ENCODE assay signal across 20 mouse cellular contexts in the genomic region with DNA sequence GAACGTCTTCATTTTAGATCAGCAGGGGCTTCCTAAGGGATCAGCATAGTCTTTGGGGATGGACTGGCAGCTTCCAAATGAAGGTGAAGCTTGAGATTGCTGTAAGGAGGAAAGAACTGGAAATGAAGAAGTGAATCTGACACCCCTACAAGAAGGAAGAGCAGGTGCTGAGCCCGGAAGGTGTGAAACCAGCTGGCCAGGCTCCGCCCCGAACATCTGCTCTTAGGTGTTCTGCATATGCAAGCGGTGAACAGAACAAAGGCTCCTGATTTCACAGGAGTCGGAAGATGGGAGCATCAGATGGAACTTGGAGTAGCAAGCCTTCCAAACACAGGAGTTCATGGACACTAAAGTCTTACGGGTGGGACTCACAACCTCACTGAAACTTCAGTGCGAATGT. TPM values are rescaled to one million over a fixed set of nuclear protein-coding genes. Genes with fewer than 3 reads are reported as not detected.
DNase-seq lines count a peak whose midpoint lies in the region; ATAC-seq and TF ChIP-seq lines count a peak whose summit lies in the region.
"Had no signal": no experiment of that assay in that cellular context is flagged by ENCODE, and none has a peak within 500 bp of the region (broad histone marks: within the 10 kb centered on the region; RNA-seq: fewer than 3 reads in every experiment).

No protein-coding gene starts in this region.

- no peak for TF ChIP-seq EP300 in liver, embryonic 14.5 days (IDR thresholded peaks at IDR 0.05; ENCODE audit: low read depth)

- H3K9me3 ChIP-seq in liver, embryonic 14.5 days (ENCODE audit: control insufficient read depth, low read length), result no peaks in the 10 kb centered on the region
- H3K9me3 ChIP-seq in liver, embryonic 11.5 days (ENCODE audit: control insufficient read depth, low read length), result no peaks in the 10 kb centered on the region
- H3K9me3 ChIP-seq: embryonic facial prominence, embryonic 12.5 days; heart, embryonic 13.5 days; stomach, embryonic 15.5 days had no signal

- intact Hi-C loops in left cerebral cortex, postnatal 36 days (cut with DNase I), result no loop called here

- ATAC-seq in liver, embryonic 14.5 days (ENCODE audit: insufficient read depth), result no peak
- ATAC-seq in liver, embryonic 11.5 days (replicated peaks; ENCODE audit: low FRiP score), result no peak
- peak; percentile 75 for ATAC-seq in neutrophil, adult 5-6 weeks (ENCODE audit: extremely low read depth, insufficient number of reproducible peaks, low FRiP score, poor library complexity, severe bottlenecking)
- ATAC-seq: lung, postnatal 0 days had no signal

- no peaks in the 10 kb centered on the region for H3K27me3 ChIP-seq in liver, embryonic 14.5 days (ENCODE audit: control insufficient read depth, insufficient read depth, low read length)
- H3K27me3 ChIP-seq in liver, embryonic 11.5 days (replicated peaks; ENCODE audit: control insufficient read depth, insufficient read depth, low read length), result no peaks in the 10 kb centered on the region
- H3K27me3 ChIP-seq: stomach, embryonic 15.5 days had no signal

- peaks cover 13% of the 10 kb centered on the region for H3K36me3 ChIP-seq in liver, embryonic 14.5 days (replicated peaks; ENCODE audit: control insufficient read depth, insufficient read depth, low read depth)
- no peaks in the 10 kb centered on the region for H3K36me3 ChIP-seq in liver, embryonic 11.5 days (ENCODE audit: control insufficient read depth, insufficient read depth, low read length)
- H3K36me3 ChIP-seq: embryonic facial prominence, embryonic 12.5 days; heart, embryonic 13.5 days; stomach, embryonic 15.5 days had no signal

- H3K27ac ChIP-seq in liver, embryonic 14.5 days, result no peak overlapping the region
- H3K27ac ChIP-seq in liver, embryonic 11.5 days (ENCODE audit: low read depth, low read length), result no peak overlapping the region
- H3K27ac ChIP-seq: embryonic facial prominence, embryonic 12.5 days; heart, embryonic 13.5 days; stomach, embryonic 15.5 days had no signal

- H3K9ac ChIP-seq in liver, embryonic 14.5 days (replicated peaks), result no peak overlapping the region
- H3K9ac ChIP-seq in liver, embryonic 11.5 days (ENCODE audit: low read depth, low read length), result no peak overlapping the region
- H3K9ac ChIP-seq: embryonic facial prominence, embryonic 12.5 days; heart, embryonic 13.5 days; stomach, embryonic 15.5 days had no signal

- peak overlapping the region; percentile 16; the same call in 1 of the 2 replicates for H3K4me2 ChIP-seq in liver, embryonic 14.5 days (ENCODE audit: low read depth)
- H3K4me2 ChIP-seq in liver, embryonic 11.5 days, result no peak overlapping the region
- H3K4me2 ChIP-seq: embryonic facial prominence, embryonic 12.5 days; heart, embryonic 13.5 days; stomach, embryonic 15.5 days had no signal

- peaks cover 20 to 28% of the 10 kb centered on the region in 2 experiments for H3K4me1 ChIP-seq in liver, embryonic 14.5 days (replicated peaks; ENCODE audit: control insufficient read depth in 2 of 2, insufficient read depth in 2 of 2, low read length in 1 of 2)
- peaks cover 23% of the 10 kb centered on the region for H3K4me1 ChIP-seq in liver, embryonic 11.5 days (replicated peaks; ENCODE audit: control insufficient read depth, insufficient read depth, low read length)

- DNase-seq in liver, embryonic 14.5 days (ENCODE audit: low read depth in 3 of 3, low spot score in 3 of 3), result no peak
- DNase-seq in liver, embryonic 11.5 days (ENCODE audit: low spot score), result no peak
- DNase-seq in ES-CJ7 (ENCODE audit: low read depth, low spot score) (peak; percentile 84), MN1 (ENCODE audit: low spot score) (no peak)
- peak; percentile 82 for DNase-seq in thymus, postnatal 14 days
- no peak for DNase-seq in lung, postnatal 36 days
- no peak for DNase-seq in left cerebral cortex, postnatal 36 days (ENCODE audit: low spot score in 2 of 2)
- DNase-seq: adrenal gland, adult 2 months; cerebellum, adult 18-20 months; kidney, adult 8-10 months; kidney, postnatal 36 days had no signal

- H3K4me3 ChIP-seq in liver, embryonic 14.5 days (ENCODE audit: insufficient read depth in 1 of 2, low read depth in 2 of 2, low read length in 2 of 2), result no peak overlapping the region
- no peak overlapping the region for H3K4me3 ChIP-seq in liver, embryonic 11.5 days (ENCODE audit: low read depth, low read length)
- H3K4me3 ChIP-seq: embryonic facial prominence, embryonic 12.5 days; heart, embryonic 13.5 days; stomach, embryonic 15.5 days had no signal

- WGBS in liver, embryonic 14.5 days (ENCODE audit: insufficient replicate concordance), result 67% methylated on average over 8 of the region's 8 CpGs
- 59% methylated on average over 8 of the region's 8 CpGs for WGBS in liver, embryonic 11.5 days

- TF ChIP-seq CTCF in liver, embryonic 14.5 days (IDR thresholded peaks at IDR 0.05; ENCODE audit: low read depth), result no peak

RNA-seq across cellular contexts. Expression of a gene that starts 1.5 kb away (rescaled TPM):
- polyA plus RNA-seq in liver, embryonic 14.5 days (2012; rRNA removed), result 144 and 151 TPM in 2 replicates
- 174 and 198 TPM in 2 replicates for polyA plus RNA-seq in liver, embryonic 14.5 days (2014; fragmentation: Nextera tagmentation; extraction: Ambion mirVana)
- polyA plus RNA-seq in liver, embryonic 11.5 days (2014; fragmentation: Nextera tagmentation; extraction: Ambion mirVana), result 83.2 and 101 TPM in 2 replicates
- 3.4 and 4.7 TPM in 2 replicates for total RNA-seq in neutrophil, adult 5-6 weeks (2017)
- total RNA-seq in left cerebral cortex, postnatal 36 days (2021), result under 1 TPM; 0.25 to 0.32 TPM

RNA-seq across cellular contexts. Expression of a gene that starts 10.3 kb away (rescaled TPM):
- 39.8 and 46.6 TPM in 2 replicates for polyA plus RNA-seq in liver, embryonic 14.5 days (2012; rRNA removed)
- polyA plus RNA-seq in liver, embryonic 14.5 days (2014; fragmentation: Nextera tagmentation; extraction: Ambion mirVana), result 40.6 and 41.5 TPM in 2 replicates
- 84.3 and 84.5 TPM in 2 replicates for polyA plus RNA-seq in liver, embryonic 11.5 days (2014; fragmentation: Nextera tagmentation; extraction: Ambion mirVana)
- 10.0 and 10.3 TPM in 2 replicates for total RNA-seq in neutrophil, adult 5-6 weeks (2017)
- 10 to 100 TPM; 53.8 to 55.9 TPM for total RNA-seq in left cerebral cortex, postnatal 36 days (2021)

RNA-seq across cellular contexts. Expression of a gene that starts 14.7 kb away (rescaled TPM):
- polyA plus RNA-seq in liver, embryonic 14.5 days (2012; rRNA removed), result 0.09 and 0.38 TPM in 2 replicates
- 0.23 and 0.25 TPM in 2 replicates for polyA plus RNA-seq in liver, embryonic 14.5 days (2014; fragmentation: Nextera tagmentation; extraction: Ambion mirVana)
- polyA plus RNA-seq in liver, embryonic 11.5 days (2014; fragmentation: Nextera tagmentation; extraction: Ambion mirVana), result 0.25 TPM in 1 of 2 replicates, not detected in the other
- total RNA-seq in neutrophil, adult 5-6 weeks (2017), result not detected in 2 replicates
- total RNA-seq in left cerebral cortex, postnatal 36 days (2021), result not detected
- total RNA-seq: adrenal gland, adult 2 months; common myeloid progenitor, adult 5-6 weeks; granulocyte monocyte progenitor cell, adult 5-6 weeks had no signal
- polyA plus RNA-seq: adrenal gland, adult 2 months; frontal cortex, adult 2 months had no signal

RNA-seq across cellular contexts. Expression of a gene that starts 38.5 kb away (rescaled TPM):
- polyA plus RNA-seq in liver, embryonic 14.5 days (2012; rRNA removed), result 243 and 304 TPM in 2 replicates
- polyA plus RNA-seq in liver, embryonic 14.5 days (2014; fragmentation: Nextera tagmentation; extraction: Ambion mirVana), result 469 and 479 TPM in 2 replicates
- 112 and 114 TPM in 2 replicates for polyA plus RNA-seq in liver, embryonic 11.5 days (2014; fragmentation: Nextera tagmentation; extraction: Ambion mirVana)
- 95.3 and 99.8 TPM in 2 replicates for total RNA-seq in neutrophil, adult 5-6 weeks (2017)
- 1 to 10 TPM; 5.2 to 5.5 TPM for total RNA-seq in left cerebral cortex, postnatal 36 days (2021)

RNA-seq across cellular contexts. Expression of a gene that starts 49.4 kb away (rescaled TPM):
- polyA plus RNA-seq in liver, embryonic 14.5 days (2012; rRNA removed), result 0.03 and 0.06 TPM in 2 replicates
- polyA plus RNA-seq in liver, embryonic 14.5 days (2014; fragmentation: Nextera tagmentation; extraction: Ambion mirVana), result 0.14 TPM in 1 of 2 replicates, not detected in the other
- polyA plus RNA-seq in liver, embryonic 11.5 days (2014; fragmentation: Nextera tagmentation; extraction: Ambion mirVana), result 0.66 and 1.2 TPM in 2 replicates
- total RNA-seq in neutrophil, adult 5-6 weeks (2017), result not detected in 2 replicates
- 10 to 100 TPM; 90.0 to 92.0 TPM for total RNA-seq in left cerebral cortex, postnatal 36 days (2021)
- total RNA-seq: common myeloid progenitor, adult 5-6 weeks; granulocyte monocyte progenitor cell, adult 5-6 weeks; hematopoietic stem cell, adult 5-6 weeks had no signal

Comparison
In these comparisons a context has a peak if more than half of its experiments do, and no peak if none do; other contexts are left out.
1. DNase-seq: peak in ES-CJ7 (single experiment) and thymus, postnatal 14 days (single experiment); none in liver, embryonic 14.5 days (0 of 3), liver, embryonic 11.5 days (single experiment), lung, postnatal 36 days (single experiment), left cerebral cortex, postnatal 36 days (0 of 2) and MN1 (single experiment).